Mouse (Mus musculus) cerebellum, postnatal 25 days (tissue): ENCODE results near the gene Vgll4.

Source experiments
- DNase-seq, 2 experiments: peaks; one replicate each; pipeline ENCODE4 v3.0.0; 2021; ENCODE audit warnings: mixed read lengths in 2 of 2

Vgll4 gene

DNA sequence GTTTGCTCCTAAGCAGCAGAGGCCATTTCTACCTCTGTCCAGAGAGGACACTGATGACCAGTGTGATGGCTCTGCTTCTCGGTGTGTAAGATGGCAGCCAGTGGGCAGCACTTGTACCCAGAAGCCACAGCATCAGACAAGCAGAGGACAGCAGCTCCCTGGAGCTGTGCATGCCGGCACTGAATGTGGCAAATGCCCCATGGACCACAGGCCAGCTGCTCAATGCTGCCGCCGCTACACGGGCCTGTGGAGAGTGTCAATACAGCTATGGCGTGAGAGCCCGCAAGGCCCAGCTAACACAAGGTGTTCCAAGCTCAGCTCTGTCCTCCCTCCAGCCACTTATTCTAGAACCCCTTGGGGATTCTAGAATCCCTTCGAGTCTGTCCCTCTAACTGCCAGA, 105.4 kb downstream of the Vgll4 start:
- DNase-seq, result no peak

DNA sequence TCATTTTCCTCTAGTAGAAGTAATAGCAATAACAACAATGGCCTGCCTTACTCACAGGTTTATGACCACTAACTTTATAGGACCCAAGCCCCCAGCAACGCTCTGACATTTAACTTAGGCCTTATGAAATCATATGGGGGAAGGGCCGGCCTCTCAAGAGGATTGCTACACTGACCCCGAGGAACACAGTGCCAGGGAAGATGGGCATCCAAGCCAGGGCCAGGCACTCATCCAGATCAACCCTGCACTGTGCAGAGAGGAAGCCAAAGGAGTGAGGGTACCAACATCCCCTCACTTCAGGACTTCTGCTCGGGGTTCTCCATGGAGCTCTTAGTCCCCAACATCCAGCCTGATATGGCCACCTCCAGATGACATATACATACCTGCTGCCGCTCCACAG, 106.3 kb downstream of the Vgll4 start:
- no peak for DNase-seq

DNA sequence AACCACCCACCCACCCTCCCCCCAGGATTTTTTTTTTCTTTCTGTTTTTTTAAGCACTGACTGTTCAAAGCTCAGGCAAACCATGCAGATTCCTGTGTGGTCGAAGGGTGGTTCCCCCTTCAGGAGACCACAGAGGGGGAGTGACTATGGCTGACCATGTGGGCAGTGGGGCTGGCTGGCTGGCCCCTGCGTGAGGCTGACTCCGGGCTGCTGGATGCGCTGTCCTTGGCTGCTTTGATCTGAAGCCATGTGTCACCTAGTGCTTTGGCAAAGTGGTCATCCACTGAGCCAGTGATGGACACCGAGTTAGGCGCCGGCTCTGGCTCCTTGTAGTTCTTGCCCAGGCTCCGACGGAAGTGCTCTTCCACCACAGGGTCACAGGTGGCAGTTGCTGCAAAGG, 107.7 kb downstream of the Vgll4 start:
- peak in 1 of 2 experiments; percentile 41 for DNase-seq

DNA sequence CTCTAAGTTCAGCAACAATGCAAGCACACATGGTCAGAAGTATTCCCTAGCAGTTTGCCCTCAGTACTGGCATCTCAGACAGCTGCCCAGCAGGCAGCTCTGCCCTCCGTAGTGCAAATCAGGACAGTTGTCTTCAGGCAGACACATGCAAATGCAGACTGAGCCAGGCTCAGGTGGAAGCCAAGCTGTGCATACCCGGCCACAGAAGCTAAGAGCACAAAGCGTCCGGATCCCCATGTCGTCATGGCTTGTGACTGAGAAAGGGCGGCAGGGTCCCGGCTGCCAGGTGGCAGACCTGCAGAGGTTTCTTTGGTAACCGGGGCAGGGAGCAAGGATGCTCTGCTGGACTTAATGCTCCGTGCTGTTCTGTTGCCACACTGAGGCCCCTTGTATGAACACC, 108.2 kb downstream of the Vgll4 start:
- peak; percentile 66 to 69 for DNase-seq

DNA sequence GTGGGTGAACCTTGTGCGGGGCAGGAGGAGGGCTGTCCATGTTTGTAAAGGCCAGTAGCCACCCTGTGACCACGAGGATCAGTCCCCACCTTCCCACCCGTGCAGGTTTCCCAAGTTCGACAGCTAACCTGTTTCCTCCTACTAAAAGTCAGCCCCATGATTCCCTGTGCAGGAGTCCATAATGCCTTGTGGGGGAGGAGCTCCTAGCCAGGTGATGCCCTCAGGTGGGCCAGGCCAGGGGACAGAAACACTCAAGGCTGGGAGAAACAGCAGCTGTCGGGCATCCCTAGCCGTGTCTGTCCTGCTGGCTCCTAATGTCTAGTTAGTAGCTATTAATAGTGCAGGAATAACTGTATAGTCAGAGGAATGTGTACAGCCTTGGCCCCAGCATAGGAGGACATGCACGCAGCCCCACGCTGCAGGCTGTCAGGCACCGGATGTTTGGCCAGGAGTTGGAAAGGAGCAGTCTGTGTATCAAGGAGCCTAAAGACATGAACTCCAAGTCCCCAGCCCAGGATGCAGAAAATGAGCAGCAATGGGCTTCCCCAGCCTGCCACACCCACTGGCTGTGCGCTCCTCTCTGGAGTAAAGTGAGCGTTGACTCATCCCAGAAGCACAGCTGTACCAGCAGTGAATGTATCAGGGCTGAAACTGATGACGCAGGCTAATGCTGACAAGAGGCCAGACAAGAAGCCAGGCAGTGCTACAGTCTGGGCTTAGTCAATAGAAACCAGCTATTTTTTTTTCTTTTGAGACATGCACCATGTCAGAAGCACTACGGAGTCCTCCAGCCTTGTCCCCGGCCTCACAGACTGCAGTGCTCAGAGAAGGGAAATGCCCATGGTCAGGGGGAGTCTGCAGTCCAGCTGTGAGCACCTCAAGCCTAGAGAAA, 108.9 kb downstream of the Vgll4 start:
- no peak for DNase-seq

DNA sequence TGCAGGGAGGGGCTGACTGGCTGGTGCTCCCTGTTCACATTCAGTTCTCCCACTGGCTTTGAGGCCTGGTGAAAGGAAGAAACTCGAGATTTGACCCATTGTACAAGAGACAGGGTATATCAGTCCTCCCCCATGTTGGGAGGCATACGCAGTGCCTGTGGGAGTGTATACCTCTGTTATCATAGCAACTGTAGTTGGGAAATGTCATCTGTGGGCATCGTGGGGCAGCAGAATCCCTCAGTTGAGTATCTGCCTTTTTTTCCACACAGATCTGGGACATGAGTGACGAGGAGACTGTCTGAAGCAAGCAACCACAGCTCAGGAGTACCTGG, 111.1 kb downstream of the Vgll4 start:
- no peak for DNase-seq

DNA sequence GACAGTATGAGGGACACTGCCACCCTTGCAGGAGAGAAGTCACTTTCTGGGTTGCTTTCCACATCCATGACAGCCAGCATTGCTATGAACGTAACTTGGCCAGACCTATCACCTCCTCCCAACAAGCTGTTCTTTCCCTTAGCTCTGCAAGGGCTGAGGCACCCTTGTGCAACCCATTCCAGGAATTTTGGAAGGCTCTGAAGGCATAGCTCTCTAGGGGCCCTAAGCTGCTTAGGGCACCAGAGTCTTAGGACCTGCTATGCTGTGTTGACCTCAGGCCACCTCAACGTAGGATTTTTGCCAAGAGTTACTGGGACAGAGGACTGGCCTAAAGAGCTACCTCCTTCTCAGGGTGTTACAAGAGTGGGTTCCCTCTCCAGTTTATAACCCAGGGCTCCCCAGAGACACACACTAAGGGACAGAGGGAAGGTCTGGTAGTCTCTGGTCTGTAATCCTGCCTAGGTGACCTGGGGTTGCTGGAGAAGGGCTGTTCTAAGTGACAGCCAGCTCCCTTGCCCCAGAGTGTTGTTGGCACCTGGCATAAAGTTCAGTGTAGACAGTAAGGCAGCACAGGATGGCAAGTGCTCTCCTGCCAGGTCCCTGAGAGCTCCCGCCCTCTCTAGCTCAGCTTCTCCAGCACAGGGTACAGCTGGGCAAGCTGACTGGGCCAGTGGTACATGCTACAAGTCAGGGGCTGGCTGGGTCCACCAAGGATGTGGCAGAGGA, 111.6 kb downstream of the Vgll4 start:
- DNase-seq, result no peak

DNA sequence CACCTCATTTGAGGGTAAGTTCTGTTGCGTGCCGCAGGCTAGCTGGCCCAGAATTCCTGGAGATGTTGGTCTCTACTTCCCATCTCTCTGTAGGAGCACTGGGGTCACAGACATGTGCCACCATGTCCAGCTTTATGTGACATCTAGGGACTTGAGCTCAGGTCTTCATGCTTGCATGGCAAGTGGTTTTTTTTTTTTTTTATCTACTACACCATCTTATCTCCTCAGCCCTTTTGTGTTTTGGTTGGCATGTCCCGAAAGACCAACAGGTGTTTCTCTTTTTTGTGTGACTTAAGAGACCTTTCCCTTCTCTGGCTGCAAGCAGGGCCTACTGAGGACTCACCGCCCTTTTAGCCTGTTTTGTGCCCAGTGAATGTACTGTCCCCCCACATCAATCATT, 113.3 kb downstream of the Vgll4 start:
- DNase-seq, result no peak

DNA sequence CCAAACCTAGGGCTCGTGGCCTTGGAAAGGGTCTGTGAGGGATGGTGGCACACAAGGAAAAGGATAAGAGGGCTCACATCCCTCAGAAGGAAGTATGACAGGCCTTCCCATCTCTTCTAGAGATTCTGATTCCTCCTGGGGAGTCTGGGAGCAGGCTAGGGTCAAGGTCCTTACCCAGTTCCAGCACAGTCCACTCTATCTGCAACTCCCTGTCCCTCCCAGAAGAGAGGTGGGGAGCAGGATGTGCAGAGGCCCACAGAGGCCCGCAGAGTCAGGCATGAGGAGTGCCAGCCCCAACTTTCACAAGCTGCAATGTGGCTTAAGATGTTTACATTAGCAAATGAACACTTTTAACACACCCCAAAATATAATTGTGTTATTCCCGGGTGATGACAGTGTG, 114.2 kb downstream of the Vgll4 start:
- no peak for DNase-seq

DNA sequence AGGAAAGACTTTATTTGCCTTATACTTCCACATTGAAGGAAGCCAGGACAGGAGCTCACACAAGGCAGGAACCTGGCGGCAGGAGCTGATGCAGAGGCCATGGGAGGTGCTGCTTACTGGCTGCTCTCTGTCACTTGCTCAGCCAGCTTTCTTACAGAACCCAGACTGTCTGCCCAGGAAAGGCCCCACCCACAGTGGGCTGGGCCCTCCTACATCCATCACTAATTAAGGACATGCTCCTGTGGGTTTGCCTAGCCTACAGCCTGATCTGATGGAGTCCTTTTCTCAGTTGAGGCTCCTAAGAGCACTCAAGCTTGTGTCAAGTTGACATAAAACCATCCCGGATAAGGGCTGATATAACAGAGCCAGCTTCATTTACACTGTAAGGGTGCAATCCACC, 115.4 kb downstream of the Vgll4 start:
- no peak for DNase-seq

DNA sequence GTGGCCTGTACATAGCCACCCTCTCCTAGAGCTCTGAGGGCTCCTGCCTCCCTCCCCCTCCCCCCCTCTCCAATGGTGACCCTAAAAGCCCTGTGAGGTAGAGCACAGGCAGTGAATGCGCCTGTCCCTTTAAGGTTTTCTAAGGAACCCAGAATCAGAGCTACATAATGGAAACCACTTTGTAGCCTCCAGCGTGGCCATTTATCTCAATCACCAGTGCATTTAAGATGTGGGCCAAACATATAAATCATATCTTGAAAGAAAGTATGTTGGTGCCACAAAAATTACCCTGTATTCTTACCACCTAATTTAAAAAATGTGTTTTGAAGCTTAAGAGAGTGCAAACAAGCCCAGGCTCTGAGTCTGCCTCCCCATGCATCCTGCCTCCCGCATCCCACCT, 117.1 kb downstream of the Vgll4 start:
- no peak for DNase-seq

DNA sequence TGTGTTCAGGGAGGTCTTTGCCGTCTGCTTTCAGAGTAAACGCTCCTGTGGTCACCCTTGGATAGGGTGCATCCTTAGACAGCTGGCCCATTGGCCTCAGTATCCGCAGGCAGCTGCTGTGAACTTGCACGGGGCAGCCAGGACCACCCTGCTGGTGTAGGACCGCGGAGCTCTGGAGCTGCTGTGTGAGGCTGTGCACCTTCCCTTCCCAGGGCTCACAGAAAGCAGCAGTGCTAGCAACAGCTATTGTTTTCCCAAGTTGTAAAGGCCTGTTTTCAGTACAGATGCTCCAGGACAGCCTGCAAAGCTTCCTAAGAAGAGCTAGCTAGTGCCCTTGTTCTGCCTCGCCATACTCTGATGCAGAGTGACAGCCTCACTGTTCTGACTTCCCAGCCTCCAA, 118.1 kb downstream of the Vgll4 start:
- DNase-seq, result no peak

DNA sequence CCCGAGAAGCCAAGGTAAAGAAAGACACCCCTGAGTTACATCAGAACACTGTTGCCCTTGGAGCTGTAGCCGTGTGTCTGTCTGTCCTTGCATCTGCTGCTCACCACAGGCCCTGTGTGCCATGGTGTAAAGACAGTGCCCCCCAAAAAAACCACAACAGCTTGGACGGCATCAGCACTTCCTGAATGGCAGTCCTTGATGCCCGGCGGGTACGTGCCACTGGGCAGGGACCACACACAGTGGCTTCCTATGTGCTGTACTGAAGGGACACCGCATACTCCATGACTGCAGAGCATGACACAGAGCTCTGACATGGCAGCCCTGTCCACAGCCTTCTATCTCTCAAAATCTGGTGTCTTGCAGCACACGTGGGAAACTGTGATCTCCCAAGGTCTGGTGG, 120.0 kb downstream of the Vgll4 start:
- no peak for DNase-seq

DNA sequence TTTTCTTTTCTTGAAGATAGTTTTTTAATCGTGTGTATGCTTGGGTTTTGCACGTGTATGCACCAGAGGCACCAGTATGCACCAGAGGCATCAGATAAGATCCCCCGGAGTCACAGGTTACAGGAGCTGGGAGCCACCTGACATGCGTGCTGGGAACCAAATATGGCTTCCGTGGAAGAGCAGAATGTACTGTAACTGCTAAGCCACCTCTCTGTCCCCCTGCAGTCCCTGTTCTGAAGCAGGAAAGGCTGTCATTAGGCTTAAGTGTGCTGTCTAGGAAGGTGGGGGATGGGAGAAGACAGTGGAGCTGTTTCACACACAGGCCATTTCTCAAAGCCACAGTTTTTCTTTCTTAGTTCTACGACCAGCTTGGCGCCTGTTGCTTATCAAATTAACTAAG, 121.0 kb downstream of the Vgll4 start:
- DNase-seq, result no peak

DNA sequence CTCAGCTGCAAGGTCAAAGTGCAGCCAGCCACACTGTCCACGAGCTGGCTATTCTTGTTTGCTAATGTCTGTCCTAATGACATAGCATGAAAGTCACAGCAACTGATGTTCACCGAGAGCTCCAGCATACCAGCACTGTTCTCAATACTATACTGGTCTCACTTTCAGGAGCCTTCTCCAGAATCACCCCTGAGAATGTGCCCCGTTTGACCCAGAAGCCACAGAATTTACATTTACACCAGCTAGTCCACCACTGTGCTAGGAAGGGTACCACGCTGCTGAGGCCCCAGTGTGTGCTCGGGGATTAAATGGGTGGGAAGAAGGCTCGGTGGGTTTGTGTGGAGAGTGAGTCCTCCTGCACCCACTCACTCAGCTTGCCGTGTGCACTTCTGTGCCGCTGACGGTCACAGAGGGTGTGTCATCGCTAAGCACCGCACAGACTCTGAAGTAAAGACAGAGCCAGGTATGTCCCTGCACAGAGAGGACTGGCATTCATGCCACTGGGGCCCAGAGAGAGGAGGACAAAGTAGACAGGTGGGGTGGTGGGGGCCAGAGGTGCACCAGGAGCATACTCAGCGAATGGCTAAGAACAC, 122.1 kb downstream of the Vgll4 start:
- no peak for DNase-seq

DNA sequence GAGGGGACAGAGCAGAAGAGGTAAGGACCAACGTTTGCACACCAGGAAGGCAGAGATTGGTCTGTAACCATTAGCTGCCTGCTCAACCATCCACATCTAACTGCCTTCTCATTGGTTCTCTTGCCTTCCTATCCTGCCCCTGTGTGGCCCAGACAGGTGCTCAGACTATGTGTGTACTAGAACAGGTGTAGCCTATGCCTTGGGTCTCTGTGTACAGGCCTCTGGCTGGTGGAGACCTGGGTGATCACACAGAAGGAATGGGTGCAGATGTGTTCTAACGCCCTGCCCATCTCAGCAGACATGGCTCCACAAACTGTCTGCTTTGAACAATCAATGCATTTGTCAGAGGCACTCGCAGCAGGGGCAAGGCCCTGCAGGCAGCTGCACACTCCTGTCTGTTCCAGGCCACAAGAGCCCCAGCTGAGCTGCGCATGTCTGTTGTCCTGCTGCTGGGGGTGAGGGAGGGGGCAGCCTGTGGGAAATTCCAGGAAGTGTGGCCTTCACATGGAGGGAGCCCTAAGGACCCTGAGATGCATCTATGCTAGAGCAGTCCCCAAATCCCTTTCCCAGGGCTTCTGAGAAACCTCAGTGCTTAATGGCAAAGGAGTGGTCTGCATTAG, 123.5 kb downstream of the Vgll4 start:
- DNase-seq, result no peak

DNA sequence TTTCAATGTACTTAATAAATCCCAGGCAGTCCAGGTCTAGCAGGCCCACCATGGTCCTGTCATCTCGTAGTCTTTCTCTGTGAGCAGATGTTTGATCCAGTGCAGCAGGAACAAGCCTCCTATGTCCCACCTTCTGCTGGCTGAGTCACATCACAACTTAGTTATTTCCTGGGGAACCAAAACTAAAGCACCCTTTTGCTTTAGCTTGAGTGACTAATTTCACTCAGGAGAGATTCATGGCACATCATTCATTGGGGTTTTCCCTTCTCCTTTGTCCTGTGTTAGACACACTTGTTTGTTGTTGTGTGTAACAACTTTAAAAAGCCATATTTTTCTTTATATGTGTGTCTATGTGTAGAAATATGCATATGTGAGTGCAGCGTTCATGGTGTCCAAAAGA, 126.9 kb downstream of the Vgll4 start:
- DNase-seq, result no peak

DNA sequence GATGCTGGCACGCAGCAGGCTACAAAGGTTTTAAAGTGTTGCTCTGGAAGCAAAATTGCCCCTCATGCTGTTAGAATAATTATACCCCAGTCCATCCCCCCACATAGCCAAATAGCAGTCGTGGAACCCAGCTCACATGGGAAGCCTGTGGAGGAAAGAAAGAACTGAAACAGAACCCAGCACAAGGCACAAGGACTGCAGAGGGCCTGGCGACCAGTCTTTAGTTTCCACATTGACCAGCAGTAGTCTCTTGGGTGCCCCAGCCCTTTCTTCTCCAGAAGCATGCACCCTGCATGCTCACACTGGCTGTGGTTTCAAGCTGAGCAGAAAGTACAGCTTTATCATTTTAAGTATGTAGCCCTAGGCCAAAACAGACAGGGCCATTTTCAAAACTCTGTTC, 127.7 kb downstream of the Vgll4 start:
- no peak for DNase-seq

DNA sequence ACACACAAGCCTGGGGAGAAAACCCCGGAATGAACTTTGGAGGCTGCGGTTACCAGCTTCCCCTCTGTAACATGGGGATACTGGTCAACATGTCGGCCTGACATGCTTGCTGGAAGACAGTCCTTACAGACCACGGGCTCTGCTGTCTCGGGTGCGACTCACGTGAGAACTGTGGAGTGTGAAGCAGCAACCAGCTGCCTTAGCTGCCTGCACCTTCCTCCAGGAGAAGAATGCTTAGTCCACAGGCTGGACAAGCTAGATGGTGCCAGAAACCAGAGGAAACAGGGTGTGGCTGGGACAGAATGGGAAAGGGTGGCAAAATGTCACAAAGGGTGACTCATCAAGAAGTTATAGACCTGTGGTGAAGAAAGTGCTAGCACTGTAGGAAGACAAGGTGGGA, 129.8 kb downstream of the Vgll4 start:
- no peak for DNase-seq

DNA sequence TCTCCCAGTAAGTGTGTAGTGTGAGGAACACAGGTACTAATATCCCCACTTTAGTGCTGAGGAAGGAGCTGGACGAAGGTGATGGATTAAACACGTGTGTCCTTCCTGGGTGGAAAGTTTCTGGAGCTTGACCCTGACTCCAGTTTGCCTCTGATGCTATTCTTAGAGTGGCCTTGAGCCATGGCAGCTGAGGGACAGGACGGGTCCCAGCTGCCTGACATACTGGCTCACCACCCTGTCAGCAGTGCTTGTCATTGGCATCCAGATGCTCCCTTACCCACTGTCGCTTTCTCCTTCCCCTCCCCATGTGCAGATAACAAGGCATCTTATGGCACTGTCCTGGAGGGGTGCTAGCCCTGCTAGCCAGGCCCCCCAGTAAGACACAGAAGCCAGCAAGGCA, 130.9 kb downstream of the Vgll4 start:
- no peak for DNase-seq

DNA sequence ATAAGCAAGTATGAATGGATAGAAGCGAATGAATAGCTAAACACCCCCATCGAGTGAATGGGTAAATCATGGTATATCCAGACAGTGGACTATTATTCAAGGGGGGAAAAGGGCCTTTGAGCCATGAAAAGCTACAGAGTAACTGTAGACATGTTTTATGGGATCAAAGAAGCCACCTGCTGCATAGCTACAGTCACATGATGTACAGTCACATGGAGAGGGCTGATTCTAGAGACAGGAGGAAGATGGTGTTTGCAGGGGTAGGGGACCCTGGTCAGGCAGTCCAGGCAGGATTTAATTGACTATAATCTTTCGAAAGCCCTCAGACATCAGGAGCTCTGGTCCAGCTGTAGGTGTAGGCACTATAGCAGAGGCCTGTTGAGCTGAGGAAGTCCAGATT, 133.4 kb downstream of the Vgll4 start:
- DNase-seq, result no peak

DNA sequence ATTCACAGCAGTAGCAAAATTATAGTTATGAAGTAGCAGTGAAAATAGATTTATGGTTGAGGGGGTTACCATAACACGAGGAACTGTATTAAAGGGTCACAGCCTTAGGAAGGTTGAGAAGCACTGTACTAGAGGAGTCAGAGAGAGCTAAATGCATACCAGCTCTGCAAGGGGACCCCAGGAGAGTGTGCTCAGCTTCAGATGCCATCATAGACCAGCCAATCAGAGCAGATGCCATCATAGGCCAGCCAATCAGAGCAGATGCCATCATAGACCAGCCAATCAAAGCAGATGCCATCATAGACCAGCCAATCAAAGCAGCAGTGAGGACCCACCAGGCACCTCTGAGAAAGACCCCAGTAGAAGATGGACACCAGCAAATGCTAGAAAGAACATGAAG, 134.0 kb downstream of the Vgll4 start:
- DNase-seq, result no peak

DNA sequence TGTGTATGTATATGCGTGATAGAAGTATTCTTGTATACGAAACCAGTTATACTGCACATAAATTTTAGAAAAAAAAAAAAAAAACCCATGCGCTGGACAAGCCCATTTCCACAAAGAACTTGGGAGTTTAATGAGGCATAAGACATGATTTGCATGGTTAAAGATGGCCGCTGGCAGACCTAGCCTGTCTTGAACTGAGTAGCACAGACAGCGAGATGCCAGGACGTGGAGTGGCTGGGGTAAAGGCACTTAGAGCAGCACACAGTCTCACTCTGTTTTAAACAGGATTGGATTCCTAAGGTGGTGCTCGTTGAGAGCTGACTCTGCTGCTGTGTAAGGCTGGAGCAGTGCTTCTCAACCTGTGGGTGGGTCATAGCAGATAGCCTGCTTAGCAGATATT, 134.4 kb downstream of the Vgll4 start:
- no peak for DNase-seq
